Mouse (Mus musculus): ENCODE measurements around the gene Stard7. TPM values are rescaled to one million over a fixed set of nuclear protein-coding genes. Genes with fewer than 3 reads are reported as not detected.

Stard7 gene
- polyA plus RNA-seq, 1 experiment from 2014 or later = 85.1 TPM

DNA sequence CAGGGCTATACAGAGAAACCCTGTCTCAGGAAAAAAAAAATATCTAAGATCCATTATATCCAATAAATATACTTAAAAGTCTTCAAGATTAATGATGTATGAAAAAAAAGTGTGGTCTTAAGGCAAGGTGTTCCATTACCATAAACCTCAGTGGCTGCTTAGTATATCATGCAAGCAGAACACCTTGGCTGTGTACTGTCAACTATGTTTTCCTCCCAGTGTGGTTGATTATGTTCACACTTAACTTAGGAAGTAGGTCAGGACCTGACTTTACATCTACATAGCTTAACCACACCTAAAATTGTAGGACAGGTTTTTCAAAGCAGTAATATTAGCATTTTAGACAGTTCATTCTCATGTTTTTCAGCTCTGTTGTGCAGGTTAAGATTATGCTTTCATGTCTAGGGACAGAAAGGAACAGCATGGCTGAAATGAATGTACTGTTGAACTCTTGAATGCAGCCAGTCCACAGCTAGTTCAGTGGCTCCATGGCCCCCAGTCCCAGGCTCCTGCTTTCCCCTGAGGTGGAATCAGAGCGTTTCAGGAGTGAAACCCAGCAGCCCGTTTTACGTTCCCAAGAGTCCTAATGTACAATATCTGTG lies 34.7 kb downstream of the Stard7 start:
- ChIA-PET POLR2A (interaction anchor here (1.6 kb wide), 1 partner anchor 31 kb away, joined by 5 read pairs; the partner anchor contains the start of gene Dusp2), CTCF (interaction anchor here (1.8 kb wide), 1 partner anchor 42 kb away, joined by 5 read pairs; no protein-coding TSS in a partner anchor)
- DNase-seq (ENCODE audit: low read depth, low spot score) (no peak), ATAC-seq (no peak)
- no peak for TF ChIP-seq CTCF (IDR thresholded peaks at IDR 0.05)
- H3K27me3 ChIP-seq = no peaks in the 10 kb centered on the region
- in situ Hi-C loops (cut with MboI; ENCODE audit: low pct_unique_long_range_greater_than_20kb) = loop anchor here (5.0 kb wide), 1 partner anchor 38 kb away; no protein-coding TSS in a partner anchor

DNA sequence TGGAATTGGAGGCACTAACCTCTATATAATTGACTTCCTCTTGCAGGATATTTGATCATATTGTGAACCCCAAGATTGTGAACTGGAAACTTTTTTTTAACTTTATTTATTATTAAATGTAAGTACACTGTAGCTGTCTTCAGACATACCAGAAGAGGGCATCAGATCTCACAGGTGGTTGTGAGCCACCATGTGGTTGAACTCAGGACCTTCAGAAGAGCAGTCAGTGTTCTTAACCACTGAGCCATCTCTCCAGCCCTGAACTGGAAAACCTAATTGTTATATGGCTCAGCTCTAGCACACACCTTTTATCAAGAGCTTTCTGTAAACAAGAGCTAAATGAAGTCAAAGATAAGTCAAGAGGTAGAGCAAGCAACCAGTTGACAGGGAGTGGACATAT lies 36.1 kb downstream of the Stard7 start:
- POLR2A ChIA-PET = interaction anchor here (0.6 kb wide), 1 partner anchor 18 kb away, joined by 3 read pairs; no protein-coding TSS in a partner anchor

DNA sequence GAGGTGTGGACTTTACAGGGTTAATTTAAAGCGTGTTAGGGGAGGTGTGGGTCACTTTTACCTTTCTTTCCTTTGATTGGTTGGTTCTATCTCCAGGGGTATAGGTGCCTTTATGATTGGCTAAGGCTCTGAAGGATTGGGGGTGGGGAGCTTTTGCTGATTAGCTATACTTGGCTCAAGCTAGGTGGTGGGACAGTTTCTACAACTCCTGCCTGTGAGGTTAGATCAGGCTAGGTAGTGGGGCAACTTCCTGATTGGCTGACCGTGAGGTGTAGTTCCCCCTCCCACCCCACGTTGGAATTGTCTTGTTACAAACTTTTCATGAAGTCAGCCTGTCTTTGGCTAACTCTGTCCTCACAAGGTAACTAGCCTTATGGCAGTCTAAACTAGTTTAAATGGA lies 37.2 kb downstream of the Stard7 start:
- no peaks in the 10 kb centered on the region for H3K27me3 ChIP-seq
- CTCF ChIA-PET = interaction anchor here (0.9 to 3.2 kb wide), 4 partner anchors 12 to 34 kb away, joined by 3 to 15 read pairs (median 4); no protein-coding TSS in a partner anchor
- in situ Hi-C loops (cut with MboI; ENCODE audit: low pct_unique_long_range_greater_than_20kb) = loop anchor here (5.0 kb wide), 1 partner anchor 35 kb away; no protein-coding TSS in a partner anchor
- DNase-seq (ENCODE audit: low read depth, low spot score) = no peak
- ATAC-seq = no peak
- POLR2A ChIA-PET = interaction anchor here (1.2 kb wide), 1 partner anchor 27 kb away, joined by 3 read pairs; no protein-coding TSS in a partner anchor
- TF ChIP-seq CTCF (IDR thresholded peaks at IDR 0.05) = no peak

More for the DNA sequence above, 36.1 kb downstream of the Stard7 start:
- CTCF ChIA-PET = interaction anchor here (1.1 to 3.2 kb wide), 6 partner anchors 16 to 43 kb away, joined by 3 to 15 read pairs (median 4); no protein-coding TSS in a partner anchor
- ATAC-seq (no peak), DNase-seq (ENCODE audit: low read depth, low spot score) (no peak)
- no peaks in the 10 kb centered on the region for H3K27me3 ChIP-seq
- TF ChIP-seq CTCF (IDR thresholded peaks at IDR 0.05) = peak; percentile 27
- in situ Hi-C loops (cut with MboI; ENCODE audit: low pct_unique_long_range_greater_than_20kb) = loop anchor here (5.0 kb wide), 1 partner anchor 36 kb away; no protein-coding TSS in a partner anchor

DNA sequence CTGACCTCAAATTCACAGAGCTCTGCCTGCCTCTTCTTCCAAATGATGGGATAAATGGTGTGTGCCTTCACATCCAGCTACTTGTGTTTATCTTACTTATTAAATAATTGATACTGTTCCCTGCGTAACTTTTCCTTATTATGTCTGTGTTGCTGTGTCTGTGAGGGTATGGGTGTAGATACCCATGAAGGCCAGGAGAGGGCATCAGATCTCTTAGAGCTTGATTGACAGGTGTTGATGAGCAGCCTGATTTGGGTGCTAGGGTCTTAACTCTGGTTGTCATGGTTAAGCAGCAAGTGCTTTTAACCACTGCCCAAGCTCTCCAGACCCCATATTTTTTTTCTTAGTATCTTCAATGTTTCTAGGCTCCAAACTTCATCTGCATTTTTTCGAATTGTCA lies 38.6 kb downstream of the Stard7 start:
- ChIA-PET POLR2A (interaction anchor here (1.1 kb wide), 1 partner anchor 27 kb away, joined by 3 read pairs; the partner anchor contains the start of gene Dusp2), CTCF (interaction anchor here (0.6 to 3.2 kb wide), 3 partner anchors 13 to 33 kb away, joined by 3 to 15 read pairs (median 5); no protein-coding TSS in a partner anchor)
- H3K27me3 ChIP-seq = no peaks in the 10 kb centered on the region
- ATAC-seq (no peak), DNase-seq (ENCODE audit: low read depth, low spot score) (no peak)
- TF ChIP-seq CTCF (IDR thresholded peaks at IDR 0.05) = peak; percentile 62
- in situ Hi-C loops (cut with MboI; ENCODE audit: low pct_unique_long_range_greater_than_20kb) = loop anchor here (5.0 kb wide), 1 partner anchor 34 kb away; no protein-coding TSS in a partner anchor

DNA sequence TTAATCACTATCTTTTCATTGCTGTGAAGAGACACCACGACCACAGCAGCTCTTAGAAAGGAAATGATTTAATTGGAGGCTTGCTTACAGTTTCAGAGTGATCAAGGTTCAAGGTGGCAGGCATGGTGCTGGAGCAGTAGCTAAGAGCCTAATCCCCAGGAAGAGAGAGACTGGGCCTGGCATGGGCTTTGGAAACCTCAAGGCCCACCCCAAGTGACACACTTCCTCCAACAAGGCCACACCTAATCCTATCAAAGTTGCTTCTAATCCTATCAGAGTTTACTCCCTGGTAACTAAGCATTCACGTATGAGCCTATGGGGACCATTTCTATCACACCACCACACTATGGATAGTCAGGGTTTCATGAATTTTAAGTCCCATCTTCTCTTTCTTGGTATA lies 40.2 kb downstream of the Stard7 start:
- ATAC-seq = no peak
- in situ Hi-C loops (cut with MboI; ENCODE audit: low pct_unique_long_range_greater_than_20kb) = no loop called here
- no peak for TF ChIP-seq CTCF (IDR thresholded peaks at IDR 0.05)
- DNase-seq (ENCODE audit: low read depth, low spot score) = no peak
- ChIA-PET CTCF (interaction anchor here (1.2 kb wide), 1 partner anchor 25 kb away, joined by 3 read pairs; the partner anchor contains the start of gene Dusp2), POLR2A (no interaction called here)
- H3K27me3 ChIP-seq = no peaks in the 10 kb centered on the region

GRCm38 (mm10) chr2:127310685-127311084 lies 40.7 kb downstream of the Stard7 start:
- ChIA-PET POLR2A (no interaction called here), CTCF (interaction anchor here (1.2 kb wide), 1 partner anchor 25 kb away, joined by 3 read pairs; the partner anchor contains the start of gene Dusp2)
- ATAC-seq (no peak), DNase-seq (ENCODE audit: low read depth, low spot score) (no peak)
- H3K27me3 ChIP-seq = no peaks in the 10 kb centered on the region
- no peak for TF ChIP-seq CTCF (IDR thresholded peaks at IDR 0.05)
- in situ Hi-C loops (cut with MboI; ENCODE audit: low pct_unique_long_range_greater_than_20kb) = no loop called here

GRCm38 (mm10) chr2:127311193-127311592 lies 41.2 kb downstream of the Stard7 start:
- in situ Hi-C loops (cut with MboI; ENCODE audit: low pct_unique_long_range_greater_than_20kb) = no loop called here
- ChIA-PET POLR2A (no interaction called here), CTCF (interaction anchor here (1.2 kb wide), 1 partner anchor 24 kb away, joined by 3 read pairs; the partner anchor contains the start of gene Dusp2)
- DNase-seq (ENCODE audit: low read depth, low spot score) (no peak), ATAC-seq (no peak)
- H3K27me3 ChIP-seq = no peaks in the 10 kb centered on the region
- TF ChIP-seq CTCF (IDR thresholded peaks at IDR 0.05) = peak; percentile 27

DNA sequence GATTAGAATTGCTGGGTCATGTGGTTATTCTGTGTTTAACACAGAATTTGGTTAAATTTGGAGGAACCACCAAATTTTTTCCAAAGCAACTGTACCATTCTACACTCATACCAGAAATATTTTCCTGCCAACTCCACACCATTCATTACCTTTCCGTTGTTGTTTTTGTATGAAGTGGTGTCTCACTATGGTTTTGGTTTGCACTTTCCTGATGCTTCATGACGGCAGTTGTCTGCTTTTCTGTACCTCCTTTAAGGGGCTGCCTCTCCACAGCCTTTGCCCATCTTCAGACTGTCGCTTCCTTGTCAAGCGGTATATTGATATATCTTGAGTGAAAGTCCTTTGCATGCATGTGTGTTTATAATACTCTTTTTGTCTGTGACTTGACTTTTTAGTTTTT lies 42.8 kb downstream of the Stard7 start:
- no peaks in the 10 kb centered on the region for H3K27me3 ChIP-seq
- DNase-seq (ENCODE audit: low read depth, low spot score) = no peak
- ChIA-PET CTCF (interaction anchor here (1.2 kb wide), 1 partner anchor 16 kb away, joined by 3 read pairs; no protein-coding TSS in a partner anchor), POLR2A (no interaction called here)
- in situ Hi-C loops (cut with MboI; ENCODE audit: low pct_unique_long_range_greater_than_20kb) = no loop called here
- no peak for TF ChIP-seq CTCF (IDR thresholded peaks at IDR 0.05)
- no peak for ATAC-seq

- ChIA-PET CTCF (interaction anchor here (1.1 to 1.5 kb wide), 5 partner anchors 9 to 27 kb away, joined by 3 to 5 read pairs (median 3); partner anchors contain the start of gene Dusp2), POLR2A (interaction anchor here (0.6 to 0.8 kb wide), 2 partner anchors 24 to 27 kb away, joined by 4 to 9 read pairs; no protein-coding TSS in a partner anchor)
- ATAC-seq = no peak
- TF ChIP-seq CTCF (IDR thresholded peaks at IDR 0.05) = peak; percentile 59
- H3K27me3 ChIP-seq = no peaks in the 10 kb centered on the region
- in situ Hi-C loops (cut with MboI; ENCODE audit: low pct_unique_long_range_greater_than_20kb) = no loop called here
- DNase-seq (ENCODE audit: low read depth, low spot score) = no peak
These were observed 43.9 kb downstream of the Stard7 start for GRCm38 (mm10) chr2:127313878-127314277.

GRCm38 (mm10) chr2:127314467-127315154 lies 44.6 kb downstream of the Stard7 start:
- ATAC-seq (no peak), DNase-seq (ENCODE audit: low read depth, low spot score) (no peak)
- TF ChIP-seq CTCF (IDR thresholded peaks at IDR 0.05) = no peak
- CTCF ChIA-PET = interaction anchor here (1.3 to 1.5 kb wide), 3 partner anchors 9 to 26 kb away, joined by 3 to 5 read pairs (median 4); partner anchors contain the start of gene Dusp2
- in situ Hi-C loops (cut with MboI; ENCODE audit: low pct_unique_long_range_greater_than_20kb) = no loop called here
- H3K27me3 ChIP-seq = no peaks in the 10 kb centered on the region
- POLR2A ChIA-PET = interaction anchor here (0.8 kb wide), 1 partner anchor 23 kb away, joined by 4 read pairs; no protein-coding TSS in a partner anchor

Measured in Patski (cell line).